Mouse (Mus musculus) midbrain, embryonic 15.5 days (tissue): ENCODE measurements at regions not wholly inside any gene's neighbourhood (a gene's known extent, or its start where the extent isn't known, plus 50 kb on each side); places are given as distances from the start of the nearest gene placed in this dataset.

ENCODE experiments used
- ATAC-seq: fragments of 200-750 bp; cut with Nextera tagmentation; replicated peaks from 2 replicates; pipeline ENCODE4 v1.8.0; 2017; ENCODE audit warnings: moderate TSS enrichment
- H3K27ac ChIP-seq: fragments of 300-500 bp; sonication (generic); 2 replicates; pipeline ENCODE4 v1.5.1; 2015; ENCODE audit warnings: mild to moderate bottlenecking, inconsistent platforms
- H3K27me3 ChIP-seq: fragments of 300-500 bp; sonication (generic); replicated peaks from 2 replicates; pipeline ENCODE4 v1.6.1; 2015; ENCODE audit warnings: inconsistent platforms
- H3K36me3 ChIP-seq: fragments of 300-500 bp; sonication (generic); replicated peaks from 2 replicates; pipeline ENCODE4 v1.6.1; 2015; ENCODE audit warnings: inconsistent platforms
- H3K4me1 ChIP-seq: fragments of 300-500 bp; sonication (generic); 2 replicates; pipeline ENCODE4 v1.6.1; 2015; ENCODE audit warnings: inconsistent platforms
- H3K4me2 ChIP-seq: fragments of 300-500 bp; sonication (generic); 2 replicates; pipeline ENCODE4 v1.6.1; 2015; ENCODE audit warnings: inconsistent platforms, mild to moderate bottlenecking, moderate library complexity
- H3K4me3 ChIP-seq: fragments of 300-500 bp; sonication (generic); 2 replicates; pipeline ENCODE4 v1.5.1; 2015; ENCODE audit warnings: mild to moderate bottlenecking, inconsistent platforms
- H3K9ac ChIP-seq: fragments of 300-500 bp; sonication (generic); 2 replicates; pipeline ENCODE4 v1.6.1; 2015; ENCODE audit warnings: mild to moderate bottlenecking, inconsistent platforms
- H3K9me3 ChIP-seq: fragments of 300-500 bp; sonication (generic); 2 replicates; pipeline ENCODE4 v1.6.1; 2016; ENCODE audit warnings: inconsistent platforms
- WGBS: fragments of 180-500 bp; shearing (Covaris S2); methylation state at CpG from one replicate; pipeline ENCODE4 v1.1.7; 2015; ENCODE audit warnings: mixed read lengths; 5-methylcytosine and 5-hydroxymethylcytosine counted together

DNA sequence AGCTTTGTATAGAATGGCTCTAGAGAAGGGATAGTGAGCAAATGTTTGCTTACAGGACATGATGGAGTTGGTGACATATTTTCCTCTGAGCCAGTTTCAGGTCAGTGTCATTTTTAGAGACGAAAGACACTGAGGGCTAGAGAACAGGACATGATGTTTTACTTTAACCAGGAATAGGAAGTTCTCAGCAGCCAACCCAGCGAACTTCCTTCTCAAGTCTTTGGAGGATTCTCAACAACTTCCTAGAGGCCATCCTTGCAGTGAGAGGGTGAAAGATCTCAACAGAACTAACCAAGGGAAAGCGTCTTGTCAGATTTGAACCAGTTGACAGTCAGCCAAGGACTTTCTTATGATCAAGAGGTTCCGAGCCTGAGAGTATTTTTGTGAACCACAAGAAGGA is 153.7 kb upstream of the Jade1 start:
- H3K36me3 ChIP-seq, result no peaks in the 10 kb centered on the region
- H3K4me1 ChIP-seq, result no peaks in the 10 kb centered on the region
- no peak for ATAC-seq
- no peak overlapping the region for H3K4me3 ChIP-seq
- no peaks in the 10 kb centered on the region for H3K27me3 ChIP-seq
- H3K4me2 ChIP-seq, result no peak overlapping the region
- no peak overlapping the region for H3K9ac ChIP-seq
- WGBS, result 92% methylated on average over 4 of the region's 4 CpGs
- H3K9me3 ChIP-seq, result no peaks in the 10 kb centered on the region
- no peak overlapping the region for H3K27ac ChIP-seq

DNA sequence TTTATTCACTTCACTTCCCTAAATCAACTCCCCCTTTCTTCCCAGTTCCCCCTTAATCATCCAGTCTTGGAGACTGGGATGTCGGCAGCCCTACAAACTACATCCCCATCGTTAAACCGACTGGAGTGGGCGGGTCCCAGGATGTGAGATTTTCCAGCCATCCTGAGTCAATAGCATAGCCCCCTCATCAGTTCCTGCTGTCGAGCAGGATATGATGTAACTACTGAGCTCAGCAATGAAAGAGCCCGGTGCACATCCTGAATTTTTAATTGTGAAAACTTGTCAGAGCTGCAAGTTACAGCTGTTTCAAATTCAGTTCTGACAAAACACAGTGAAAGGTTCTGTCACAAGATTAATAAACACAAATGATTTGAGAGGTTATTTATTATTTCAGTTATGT is 165.7 kb upstream of the Jade1 start:
- Histone ChIP-seq H3K4me1 (no peaks in the 10 kb centered on the region), H3K9me3 (no peaks in the 10 kb centered on the region), H3K27me3 (no peaks in the 10 kb centered on the region), H3K27ac (no peak overlapping the region), H3K4me3 (no peak overlapping the region), H3K9ac (no peak overlapping the region), H3K36me3 (no peaks in the 10 kb centered on the region), H3K4me2 (no peak overlapping the region)
- WGBS, result 73% methylated on average over 6 of the region's 6 CpGs
- ATAC-seq, result no peak

DNA sequence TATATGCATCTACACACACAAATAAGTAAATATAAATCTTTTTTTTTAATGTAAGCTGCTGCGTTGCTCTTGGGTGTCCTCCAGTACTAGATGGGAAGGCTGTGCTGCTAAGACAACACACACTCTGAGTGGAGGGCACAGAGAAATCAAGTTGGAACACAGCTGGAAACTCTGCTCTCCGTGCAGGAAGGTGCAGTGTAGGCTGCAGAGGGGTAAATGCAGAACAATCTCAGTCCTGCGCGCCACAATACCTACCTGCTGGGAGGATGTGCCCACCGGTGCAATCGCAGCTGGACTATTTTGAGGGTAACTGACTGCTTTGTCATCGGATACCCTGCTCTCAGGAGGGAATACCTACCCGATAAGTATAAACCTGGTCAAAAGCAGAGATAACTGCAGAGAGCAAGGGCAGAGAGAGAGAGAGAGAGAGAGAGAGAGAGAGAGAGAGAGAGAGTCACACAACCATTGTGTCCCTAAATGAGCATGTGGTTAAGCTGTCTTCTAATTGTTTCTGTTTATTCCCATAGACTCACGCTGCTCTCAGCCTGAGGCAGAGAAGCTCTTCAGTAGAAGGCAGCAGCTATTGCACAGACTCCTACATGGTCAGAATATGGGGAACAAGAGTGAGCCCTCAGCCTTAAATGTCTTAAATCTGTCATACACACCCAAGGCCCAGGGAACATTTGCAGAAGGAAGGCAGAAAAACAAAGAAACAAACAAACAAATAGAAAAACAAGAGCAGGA is 167.9 kb upstream of the Jade1 start:
- Histone ChIP-seq H3K27ac (no peak overlapping the region), H3K9me3 (no peaks in the 10 kb centered on the region), H3K9ac (no peak overlapping the region), H3K4me3 (no peak overlapping the region), H3K4me1 (no peaks in the 10 kb centered on the region), H3K4me2 (no peak overlapping the region), H3K36me3 (no peaks in the 10 kb centered on the region), H3K27me3 (no peaks in the 10 kb centered on the region)
- no peak; the same call in 1 of the 2 replicates for ATAC-seq
- 57% methylated on average over 9 of the region's 9 CpGs for WGBS

DNA sequence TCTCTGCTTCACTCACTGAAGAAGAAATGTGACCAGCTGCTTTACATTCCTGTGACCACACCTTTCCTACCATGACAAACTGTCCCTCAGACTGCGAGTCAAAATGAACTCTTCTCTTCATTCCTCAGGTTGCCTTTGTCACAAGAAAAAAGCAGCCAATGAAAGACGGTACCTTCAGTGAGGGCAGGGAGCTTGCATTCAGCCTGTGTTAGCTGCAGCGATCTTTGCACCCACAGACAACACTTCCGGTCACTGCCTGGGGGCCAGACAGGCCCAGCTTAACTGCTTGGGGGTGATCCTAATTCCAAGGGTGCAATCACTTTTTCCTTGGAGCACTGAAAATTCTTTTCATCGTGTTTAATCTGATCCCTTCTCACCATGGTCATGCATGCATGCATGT is 169.2 kb upstream of the Jade1 start:
- Histone ChIP-seq H3K4me3 (no peak overlapping the region), H3K27ac (no peak overlapping the region), H3K9ac (no peak overlapping the region), H3K9me3 (no peaks in the 10 kb centered on the region), H3K4me1 (no peaks in the 10 kb centered on the region), H3K4me2 (no peak overlapping the region), H3K27me3 (no peaks in the 10 kb centered on the region), H3K36me3 (no peaks in the 10 kb centered on the region)
- ATAC-seq, result no peak
- 60% methylated on average over 5 of the region's 5 CpGs for WGBS

DNA sequence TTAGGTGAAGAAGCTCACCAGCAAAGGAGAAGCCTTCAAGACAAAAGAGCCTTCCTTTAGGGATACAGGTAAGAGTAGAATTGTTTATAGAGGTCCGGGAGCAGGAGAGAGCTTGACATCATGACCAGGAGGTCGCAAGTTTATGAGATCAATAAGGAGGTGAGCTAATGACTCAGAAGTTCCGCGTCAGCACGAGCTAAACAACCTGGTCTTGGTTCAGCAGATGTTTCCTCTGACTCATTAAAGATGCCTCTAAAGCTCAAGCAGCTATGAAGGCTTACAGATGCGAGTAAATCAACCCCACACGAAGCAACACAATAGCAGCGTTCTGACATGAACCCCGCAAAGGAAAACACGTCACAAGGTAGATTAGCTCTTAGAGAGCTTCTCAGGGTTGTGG is 171.1 kb upstream of the Jade1 start:
- H3K27ac ChIP-seq, result no peak overlapping the region
- no peak for ATAC-seq
- H3K9ac ChIP-seq, result no peak overlapping the region
- H3K36me3 ChIP-seq, result no peaks in the 10 kb centered on the region
- H3K4me3 ChIP-seq, result no peak overlapping the region
- WGBS, result 89% methylated on average over 10 of the region's 10 CpGs
- H3K4me2 ChIP-seq, result no peak overlapping the region
- H3K27me3 ChIP-seq, result no peaks in the 10 kb centered on the region
- no peaks in the 10 kb centered on the region for H3K9me3 ChIP-seq
- H3K4me1 ChIP-seq, result no peaks in the 10 kb centered on the region

DNA sequence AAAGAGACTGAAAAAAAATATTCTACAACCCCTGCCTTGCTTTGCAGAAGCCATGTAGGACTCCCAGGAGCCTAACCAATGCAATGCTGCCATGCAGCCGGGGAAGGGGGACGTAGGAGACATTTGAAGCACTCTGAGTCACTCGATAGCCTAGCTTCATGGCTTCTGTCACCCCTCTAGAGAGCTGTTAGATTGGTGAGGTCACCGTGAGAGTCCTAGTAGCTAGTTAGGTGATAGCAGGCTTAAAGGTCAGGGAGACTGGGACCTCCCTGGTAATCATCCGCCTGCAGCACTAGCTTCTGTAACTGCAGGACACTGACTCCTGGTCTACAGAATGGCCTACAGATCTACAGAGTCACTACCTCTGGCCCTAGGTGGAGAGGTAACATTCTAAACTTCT is 177.0 kb upstream of the Jade1 start:
- H3K4me3 ChIP-seq, result no peak overlapping the region
- H3K9me3 ChIP-seq, result no peaks in the 10 kb centered on the region
- no peak overlapping the region for H3K4me2 ChIP-seq
- no peak overlapping the region for H3K9ac ChIP-seq
- no peaks in the 10 kb centered on the region for H3K27me3 ChIP-seq
- peaks cover 21% of the 10 kb centered on the region for H3K4me1 ChIP-seq
- no peak overlapping the region for H3K27ac ChIP-seq
- WGBS, result 87% methylated on average over 5 of the region's 5 CpGs
- no peak for ATAC-seq
- H3K36me3 ChIP-seq, result no peaks in the 10 kb centered on the region

DNA sequence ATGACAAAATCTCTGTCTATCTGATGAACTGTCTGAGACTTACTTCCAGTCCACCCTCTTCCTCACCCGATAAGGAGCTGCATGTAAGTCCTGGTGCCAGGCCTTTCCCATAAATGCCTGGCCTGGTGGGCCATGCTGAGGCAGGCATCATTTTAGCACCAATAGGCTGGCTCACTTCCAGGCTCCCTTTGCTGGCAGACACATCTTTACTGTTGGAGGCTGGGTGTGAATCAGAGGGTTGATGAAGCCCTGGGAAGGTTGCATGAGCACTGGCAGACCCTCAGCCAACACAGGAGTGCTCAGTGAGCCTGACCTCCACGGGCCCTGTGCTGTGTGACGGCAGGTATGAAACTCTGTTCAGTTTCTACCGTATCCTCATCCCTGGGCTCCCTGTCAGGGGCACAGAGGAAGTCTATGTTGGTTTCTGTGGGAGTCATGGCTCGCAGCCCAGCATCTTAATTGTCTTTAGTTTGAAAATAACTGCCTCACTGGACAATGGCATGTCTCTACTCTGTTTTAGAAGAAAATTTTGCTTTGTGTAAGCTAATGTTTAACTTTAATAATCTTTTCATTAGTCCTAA is 177.6 kb upstream of the Jade1 start:
- WGBS, result 66% methylated on average over 5 of the region's 5 CpGs
- no peaks in the 10 kb centered on the region for H3K27me3 ChIP-seq
- H3K27ac ChIP-seq, result no peak overlapping the region
- H3K9me3 ChIP-seq, result no peaks in the 10 kb centered on the region
- H3K4me3 ChIP-seq, result no peak overlapping the region
- no peaks in the 10 kb centered on the region for H3K36me3 ChIP-seq
- H3K4me1 ChIP-seq, result peaks cover 21% of the 10 kb centered on the region
- no peak overlapping the region for H3K9ac ChIP-seq
- ATAC-seq, result no peak
- no peak overlapping the region for H3K4me2 ChIP-seq

DNA sequence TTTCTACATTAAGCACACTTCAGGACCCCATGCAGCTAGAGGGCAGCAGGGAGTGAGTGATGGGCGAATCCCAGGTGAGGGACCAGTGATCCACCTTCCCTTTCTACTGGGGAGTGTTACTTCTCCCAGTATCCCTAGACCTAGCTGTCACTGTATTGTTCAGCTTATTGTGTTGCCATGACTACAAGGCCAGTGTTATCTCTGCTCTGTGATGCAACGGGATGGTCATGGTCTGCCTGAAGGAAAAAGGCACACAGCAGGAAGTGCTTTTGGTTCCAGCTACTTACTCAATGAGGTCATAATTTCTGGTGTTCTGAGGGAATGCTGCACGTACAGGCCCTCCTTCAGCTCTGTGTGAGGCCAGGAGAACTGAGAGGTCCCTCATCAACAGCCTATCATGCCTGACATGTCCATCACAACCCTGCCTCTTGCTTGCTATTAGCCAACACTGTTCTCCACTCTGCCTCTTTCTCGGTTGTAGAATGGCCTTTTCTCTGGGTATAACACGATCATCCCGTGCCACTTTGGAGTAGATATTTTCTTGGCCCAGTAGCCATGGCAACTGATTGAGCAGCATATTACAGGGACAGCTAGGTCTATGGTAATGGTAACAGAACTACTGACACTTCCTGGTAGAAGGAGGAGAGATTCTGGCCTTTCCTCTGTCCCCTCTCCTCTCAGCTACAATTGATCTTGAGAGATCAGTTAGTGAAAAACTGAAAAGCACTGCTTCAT is 178.5 kb upstream of the Jade1 start:
- peak; percentile 88 for ATAC-seq
- Histone ChIP-seq H3K36me3 (no peaks in the 10 kb centered on the region), H3K9me3 (no peaks in the 10 kb centered on the region), H3K4me2 (no peak overlapping the region), H3K27ac (peak overlapping the region; percentile 56), H3K9ac (no peak overlapping the region), H3K27me3 (no peaks in the 10 kb centered on the region), H3K4me1 (peaks cover 21% of the 10 kb centered on the region), H3K4me3 (no peak overlapping the region)
- WGBS, result 33% methylated on average over 6 of the region's 6 CpGs

DNA sequence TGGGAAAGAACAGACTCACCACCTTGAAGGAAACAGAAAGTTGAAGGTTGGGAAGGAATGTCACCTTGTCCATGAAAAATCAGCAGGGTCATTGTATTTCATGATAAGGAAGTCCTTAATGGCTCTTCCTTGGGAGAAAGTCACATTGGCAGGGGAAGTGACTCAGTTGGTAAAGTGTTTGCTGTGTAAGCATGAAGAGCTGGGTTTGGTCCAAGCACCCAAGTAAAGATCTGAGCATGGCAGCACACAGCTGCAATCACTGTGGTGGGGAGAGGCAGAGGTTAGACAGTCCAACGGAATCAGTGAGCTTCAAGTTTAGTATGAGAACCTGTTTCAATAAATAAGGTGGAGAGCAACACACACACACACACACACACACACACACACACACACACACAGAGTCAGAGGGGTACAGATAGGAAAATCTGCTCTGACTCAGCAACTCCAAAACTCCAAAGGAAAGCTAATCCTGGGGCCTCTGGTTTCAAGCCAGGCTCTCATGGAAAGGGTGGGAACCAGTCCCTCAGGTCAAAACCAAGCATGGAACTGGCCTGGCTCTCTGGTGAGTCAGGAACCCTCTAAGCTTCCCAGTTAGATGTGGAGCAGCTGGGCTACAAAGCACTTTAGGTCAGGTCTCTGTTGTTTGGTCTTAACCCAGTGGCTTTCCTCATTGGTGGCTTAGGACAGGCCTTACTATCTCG is 180.2 kb upstream of the Jade1 start:
- H3K4me1 ChIP-seq, result peaks cover 21% of the 10 kb centered on the region
- H3K36me3 ChIP-seq, result no peaks in the 10 kb centered on the region
- no peak overlapping the region for H3K4me3 ChIP-seq
- no peak overlapping the region for H3K4me2 ChIP-seq
- H3K27me3 ChIP-seq, result no peaks in the 10 kb centered on the region
- whole genome bisulfite sequencing, result 80% methylated on average over 2 of the region's 2 CpGs
- no peaks in the 10 kb centered on the region for H3K9me3 ChIP-seq
- no peak for ATAC-seq
- H3K9ac ChIP-seq, result no peak overlapping the region
- no peak overlapping the region for H3K27ac ChIP-seq

DNA sequence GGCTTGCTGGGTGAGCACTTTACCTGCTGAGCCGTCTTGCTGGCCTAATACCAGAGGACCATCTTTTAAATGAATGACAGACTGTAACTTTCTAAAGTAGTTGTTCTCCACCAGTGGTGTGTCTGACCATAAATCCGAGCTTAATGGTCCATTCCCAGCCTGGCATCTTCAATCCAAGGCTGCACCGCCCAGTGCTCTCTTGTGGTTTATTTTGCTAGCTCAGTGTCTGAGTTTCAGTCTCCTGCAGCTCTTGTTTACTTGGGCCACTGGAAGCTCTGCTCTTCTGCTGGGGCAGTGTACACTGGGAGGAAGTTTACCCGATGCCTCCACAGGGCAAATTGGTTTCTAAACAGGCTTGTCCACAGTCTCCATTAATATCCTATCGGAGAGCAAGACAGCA is 182.3 kb upstream of the Jade1 start:
- no peak overlapping the region for H3K4me3 ChIP-seq
- 0 out of 2 replicates have a peak overlapping the region, but pooled peaks have one; percentile 26 for H3K27ac ChIP-seq
- H3K4me1 ChIP-seq, result peaks cover 21% of the 10 kb centered on the region
- H3K9ac ChIP-seq, result no peak overlapping the region
- H3K27me3 ChIP-seq, result no peaks in the 10 kb centered on the region
- no peaks in the 10 kb centered on the region for H3K36me3 ChIP-seq
- ATAC-seq, result no peak
- 75% methylated on average over 5 of the region's 5 CpGs for WGBS
- H3K4me2 ChIP-seq, result no peak overlapping the region
- no peaks in the 10 kb centered on the region for H3K9me3 ChIP-seq

DNA sequence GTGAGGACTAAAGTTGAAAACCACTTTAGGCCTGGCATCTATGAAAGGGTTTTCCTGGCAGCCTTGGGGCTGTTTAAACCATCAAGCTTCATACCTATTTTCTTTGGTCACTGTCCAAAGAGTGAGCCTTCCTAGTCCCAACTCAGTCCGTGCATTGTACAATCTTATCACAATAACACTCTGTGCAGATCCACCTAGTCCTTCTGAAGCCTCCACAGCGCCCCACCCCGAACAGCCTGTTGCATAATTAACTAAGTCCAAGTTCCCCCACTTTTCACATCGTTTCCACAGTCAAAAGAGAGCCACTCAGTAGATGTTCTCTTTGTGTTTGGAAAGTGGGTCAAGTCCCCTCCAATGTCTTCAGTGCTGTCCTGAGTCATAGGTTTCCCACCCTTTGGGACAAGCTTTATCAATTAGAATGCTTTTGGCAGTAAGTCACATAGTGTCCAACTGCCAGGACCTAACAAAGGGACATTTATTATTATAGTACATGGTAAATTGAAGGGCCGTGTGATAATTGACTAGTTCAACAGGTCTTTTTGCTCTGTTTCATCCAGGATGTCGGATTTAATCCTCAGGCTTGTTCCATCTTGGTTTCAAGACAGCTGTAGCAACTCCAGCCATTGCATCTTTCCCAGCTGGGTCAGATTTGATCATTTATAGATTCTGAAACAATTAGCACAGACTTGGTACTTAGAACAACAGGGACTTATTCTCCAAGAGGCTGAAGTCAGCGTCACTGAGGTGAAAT is 187.0 kb upstream of the Jade1 start:
- no peaks in the 10 kb centered on the region for H3K27me3 ChIP-seq
- H3K4me2 ChIP-seq, result no peak overlapping the region
- H3K9ac ChIP-seq, result no peak overlapping the region
- H3K36me3 ChIP-seq, result no peaks in the 10 kb centered on the region
- no peak overlapping the region for H3K27ac ChIP-seq
- H3K4me3 ChIP-seq, result no peak overlapping the region
- 84% methylated on average over 7 of the region's 7 CpGs for WGBS
- no peaks in the 10 kb centered on the region for H3K9me3 ChIP-seq
- H3K4me1 ChIP-seq, result no peaks in the 10 kb centered on the region
- ATAC-seq, result no peak

DNA sequence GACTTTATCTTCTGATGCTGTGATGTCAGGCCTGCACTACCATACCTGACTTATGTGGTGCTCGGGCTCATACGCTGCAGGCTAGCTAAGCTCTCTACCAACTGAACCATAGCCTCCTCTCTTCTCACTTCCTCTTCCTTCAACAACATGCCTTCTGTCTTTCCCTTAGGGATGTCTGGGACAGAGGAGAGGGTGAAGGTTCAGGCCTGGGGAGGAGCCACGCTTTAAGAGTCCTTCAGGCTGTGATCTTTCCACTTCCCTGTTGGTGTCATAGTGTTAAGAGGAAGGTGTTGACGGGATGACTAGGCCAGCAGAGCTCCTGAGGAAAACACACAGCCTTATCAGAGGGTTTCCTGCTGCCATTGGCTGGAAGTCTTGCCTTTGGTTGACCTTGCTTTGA is 188.8 kb upstream of the Jade1 start:
- Histone ChIP-seq H3K9me3 (no peaks in the 10 kb centered on the region), H3K27me3 (no peaks in the 10 kb centered on the region), H3K27ac (no peak overlapping the region), H3K4me3 (no peak overlapping the region), H3K4me2 (no peak overlapping the region), H3K36me3 (no peaks in the 10 kb centered on the region), H3K9ac (no peak overlapping the region), H3K4me1 (no peaks in the 10 kb centered on the region)
- ATAC-seq, result no peak
- 92% methylated on average over 4 of the region's 4 CpGs for WGBS
